Mouse (Mus musculus): ENCODE results near the gene Fam161a.

Gene Fam161a

GRCm38 (mm10) chr11:22990393-22991126 is 16.8 kb upstream of the Fam161a start, which contains the start of gene Cct4:
Cct4 (plus strand) TSS chr11:22990519.
- DNase-seq (ENCODE audit: low read depth), result peak; percentile 75

DNA sequence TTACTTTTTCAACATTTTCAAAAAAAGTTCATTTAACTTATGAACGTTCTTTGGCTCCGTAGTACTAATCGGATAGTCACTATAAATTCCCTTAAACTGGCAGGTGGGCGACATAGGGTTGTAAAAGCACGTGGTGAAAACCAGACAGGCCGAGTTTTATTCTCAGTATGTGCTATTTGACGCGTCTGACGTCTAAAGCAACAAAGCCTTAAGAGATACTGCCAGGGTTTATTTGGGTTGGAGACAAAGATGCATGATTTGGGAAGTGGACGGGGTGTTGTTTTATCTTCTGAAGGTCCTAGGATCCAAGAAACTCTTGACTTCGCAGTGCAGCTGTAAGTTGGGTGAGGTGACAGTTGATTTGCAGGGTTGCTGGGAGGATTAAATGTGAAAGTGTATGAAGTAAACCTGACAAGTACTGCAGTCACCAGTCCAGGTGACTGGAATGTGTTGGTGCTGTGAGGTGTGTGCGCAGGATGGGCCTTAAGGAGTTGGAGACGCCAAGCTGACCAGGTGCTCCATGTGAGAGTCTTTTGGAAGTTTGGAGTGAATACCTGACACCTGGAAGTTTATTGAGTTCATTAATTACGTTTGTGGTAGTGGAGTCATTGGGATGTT is 16.0 kb upstream of the Fam161a start:
- no peak for DNase-seq (ENCODE audit: low read depth)

GRCm38 (mm10) chr11:22994271-22994670 is 13.1 kb upstream of the Fam161a start:
- DNase-seq (ENCODE audit: low read depth), result no peak

GRCm38 (mm10) chr11:22995461-22995860 is 11.9 kb upstream of the Fam161a start:
- no peak for DNase-seq (ENCODE audit: low read depth)

GRCm38 (mm10) chr11:22998308-22998707 is 9.0 kb upstream of the Fam161a start:
- no peak for DNase-seq (ENCODE audit: low read depth)

DNA sequence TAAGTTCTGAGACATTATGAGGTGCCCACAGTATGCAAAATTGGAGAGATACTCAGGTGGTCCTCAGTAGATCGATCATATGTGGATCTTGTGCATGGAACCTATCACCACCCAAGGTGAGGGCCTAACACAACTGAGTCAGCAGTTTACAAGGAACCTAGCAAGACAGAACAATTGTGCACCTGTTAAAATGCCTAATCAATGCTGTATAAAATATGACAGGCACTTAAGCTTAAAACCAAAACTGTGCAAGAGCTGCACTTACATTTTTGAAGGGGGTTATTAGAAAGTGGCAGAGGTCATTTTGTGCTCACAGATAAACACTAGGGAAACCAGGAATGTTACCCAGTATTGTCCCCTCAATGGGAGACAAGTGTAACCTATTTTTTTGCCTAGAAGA is 2.1 kb upstream of the Fam161a start:
- DNase-seq (ENCODE audit: low read depth), result no peak

- no peak for DNase-seq (ENCODE audit: low read depth)
These were observed 208 bp upstream of the Fam161a start for GRCm38 (mm10) chr11:23007166-23007480.

- DNase-seq (ENCODE audit: low read depth), result peak; percentile 75
These were observed 971 bp downstream of the Fam161a start for GRCm38 (mm10) chr11:23008181-23008823.

DNA sequence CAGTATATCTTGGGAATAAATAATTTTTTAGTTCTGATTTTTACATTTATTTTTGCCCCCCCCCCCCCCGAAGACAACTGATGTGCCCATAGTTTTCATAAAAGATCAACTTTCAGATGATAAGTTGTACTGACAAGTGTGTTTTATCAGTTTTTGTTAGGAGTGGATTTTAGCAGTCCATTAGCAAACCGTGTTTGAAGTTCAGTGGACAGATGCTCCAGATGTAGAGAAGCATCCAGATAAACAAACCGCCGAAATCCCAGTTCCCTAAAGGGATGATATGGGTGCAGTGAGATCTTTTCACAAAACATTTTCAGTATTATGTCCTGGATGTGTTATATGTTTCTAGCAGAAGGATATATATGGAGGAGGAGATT is 1.5 kb downstream of the Fam161a start:
- no peak for DNase-seq (ENCODE audit: low read depth)

DNA sequence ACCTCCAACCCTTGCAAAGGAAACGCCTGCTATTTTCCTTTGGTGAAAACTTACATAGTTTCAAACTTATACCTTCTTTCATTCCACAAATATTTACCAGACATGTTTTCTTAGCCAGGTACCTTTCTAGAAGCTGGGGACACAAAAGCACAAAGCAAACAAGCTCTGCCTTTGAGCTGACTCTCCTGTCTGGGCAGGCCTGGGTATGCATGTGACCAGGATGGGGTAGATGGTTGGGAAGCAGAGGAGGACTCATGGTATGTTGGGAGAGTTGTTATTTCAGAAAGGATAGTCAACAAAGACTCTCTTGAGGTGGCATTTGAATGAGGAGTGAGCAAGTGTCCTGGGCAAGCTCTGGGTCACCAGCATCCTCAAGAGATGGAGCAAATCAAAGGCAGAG is 5.8 kb downstream of the Fam161a start:
- no peak for DNase-seq (ENCODE audit: low read depth)

GRCm38 (mm10) chr11:23013580-23014294 is 6.4 kb downstream of the Fam161a start:
- no peak for DNase-seq (ENCODE audit: low read depth)

DNA sequence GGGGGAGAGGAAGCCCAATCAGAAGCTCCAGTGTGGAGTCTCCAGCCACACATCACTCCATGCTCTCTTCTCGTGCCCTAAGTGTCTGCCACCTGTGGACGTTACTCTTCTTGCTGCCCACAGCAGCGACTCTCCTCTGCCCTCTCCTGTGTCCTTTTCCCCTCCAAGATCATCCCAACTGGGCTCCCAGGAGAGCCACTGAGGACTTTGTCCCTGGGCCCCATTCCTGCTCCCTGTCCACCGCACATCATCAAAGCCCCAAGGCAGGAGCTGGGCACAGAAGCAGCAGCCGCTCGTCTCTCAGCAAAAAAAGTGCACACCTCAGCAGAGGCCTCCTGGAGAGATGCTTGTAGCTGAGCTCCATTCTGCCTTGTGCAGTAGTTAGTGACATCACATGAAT is 7.7 kb downstream of the Fam161a start:
- DNase-seq (ENCODE audit: low read depth), result no peak

GRCm38 (mm10) chr11:23017943-23018342 is 10.6 kb downstream of the Fam161a start:
- no peak for DNase-seq (ENCODE audit: low read depth)

DNA sequence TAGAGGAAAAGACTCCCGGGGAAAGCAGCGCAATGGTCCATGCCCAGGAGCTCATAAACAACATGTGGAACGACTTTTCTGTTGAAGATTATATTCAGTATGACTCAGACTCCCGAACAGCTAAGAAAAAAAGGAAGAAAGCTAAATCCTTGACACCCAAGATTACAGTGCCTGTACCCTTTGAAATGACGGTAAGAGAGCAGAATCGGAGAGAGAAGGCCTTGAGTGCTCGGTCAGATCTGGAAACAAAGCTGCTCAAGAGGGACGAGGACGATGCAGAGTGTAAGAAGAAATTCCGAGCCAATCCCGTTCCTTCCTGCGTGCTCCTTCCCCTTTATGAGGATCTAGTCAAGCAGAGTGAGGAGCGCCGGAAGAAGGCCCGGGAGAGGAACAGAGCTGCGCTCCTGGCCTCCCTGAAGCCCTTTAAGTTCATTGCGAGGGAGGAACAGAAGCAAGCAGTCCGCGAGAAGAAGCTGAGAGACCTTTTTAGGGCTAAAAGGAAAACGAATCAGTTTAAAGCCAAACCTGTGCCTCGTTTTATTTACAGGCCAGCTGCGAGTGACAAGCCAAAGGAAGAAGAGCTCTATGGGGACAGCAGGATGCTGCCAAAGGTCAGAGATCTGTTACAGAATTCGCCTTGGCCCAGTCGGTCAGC is 12.9 kb downstream of the Fam161a start:
- DNase-seq (ENCODE audit: low read depth), result no peak

DNA sequence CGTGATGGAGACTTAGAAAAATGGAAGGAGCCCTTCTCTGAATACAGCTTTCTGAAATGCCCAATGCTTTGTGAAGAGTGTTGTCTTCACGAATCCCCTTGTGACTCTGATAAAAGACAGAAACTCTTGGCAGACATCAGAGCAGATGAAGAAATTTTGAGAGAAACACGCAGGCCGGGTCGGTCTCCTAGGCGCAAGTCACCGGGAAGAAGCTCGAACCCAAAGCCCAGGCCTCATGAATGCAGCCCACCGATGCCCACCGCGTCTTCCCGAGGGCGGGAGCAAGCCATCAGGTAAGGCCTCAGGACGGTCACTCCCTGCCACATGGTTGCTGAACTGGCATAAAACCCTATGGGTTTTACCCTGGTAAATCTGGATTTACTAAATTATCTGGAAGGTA is 13.5 kb downstream of the Fam161a start:
- no peak for DNase-seq (ENCODE audit: low read depth)

- no peak for DNase-seq (ENCODE audit: low read depth)
These were observed 15.8 kb downstream of the Fam161a start for GRCm38 (mm10) chr11:23023155-23023554.

DNA sequence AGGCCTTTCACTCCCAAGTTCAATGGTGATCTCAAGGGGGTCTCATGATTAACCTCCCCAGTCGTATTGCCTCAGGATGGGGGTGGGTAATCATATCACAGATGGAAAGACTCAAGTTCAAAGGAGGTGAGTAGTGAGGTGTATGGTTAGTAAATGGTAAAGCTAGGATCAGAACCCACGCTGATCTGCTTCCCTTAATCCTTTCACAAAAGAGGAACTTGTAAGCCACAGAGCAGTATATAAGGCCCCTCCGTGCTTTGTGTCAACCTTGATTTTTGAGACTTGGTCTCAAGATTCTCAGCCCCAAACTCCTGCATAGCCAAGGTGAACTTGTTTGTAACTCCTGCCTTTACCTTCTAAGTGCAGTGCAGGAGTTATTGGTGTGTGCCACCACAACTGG is 16.8 kb downstream of the Fam161a start:
- no peak for DNase-seq (ENCODE audit: low read depth)

- DNase-seq (ENCODE audit: low read depth), result peak; percentile 28
These were observed 21.6 kb downstream of the Fam161a start for GRCm38 (mm10) chr11:23028957-23029356.

DNA sequence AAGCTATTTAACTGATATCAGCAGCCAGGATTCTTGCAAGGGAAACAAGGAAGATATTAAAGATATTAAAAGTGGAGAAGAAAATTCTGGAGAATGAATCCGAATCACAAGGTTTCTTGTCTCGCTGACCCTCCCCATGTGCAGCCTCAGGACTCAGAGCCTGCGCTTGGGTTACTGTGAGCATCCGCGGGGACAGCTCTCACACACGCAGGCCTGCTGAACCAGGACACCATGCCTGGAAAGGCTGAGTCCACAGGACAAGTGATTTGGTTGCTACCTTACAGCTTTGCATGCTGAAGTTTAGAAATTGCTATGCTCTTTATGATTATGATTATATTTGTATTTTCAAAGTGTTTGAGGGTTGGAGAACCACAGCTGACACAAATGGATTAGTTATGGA is 22.1 kb downstream of the Fam161a start:
- no peak for DNase-seq (ENCODE audit: low read depth)

DNA sequence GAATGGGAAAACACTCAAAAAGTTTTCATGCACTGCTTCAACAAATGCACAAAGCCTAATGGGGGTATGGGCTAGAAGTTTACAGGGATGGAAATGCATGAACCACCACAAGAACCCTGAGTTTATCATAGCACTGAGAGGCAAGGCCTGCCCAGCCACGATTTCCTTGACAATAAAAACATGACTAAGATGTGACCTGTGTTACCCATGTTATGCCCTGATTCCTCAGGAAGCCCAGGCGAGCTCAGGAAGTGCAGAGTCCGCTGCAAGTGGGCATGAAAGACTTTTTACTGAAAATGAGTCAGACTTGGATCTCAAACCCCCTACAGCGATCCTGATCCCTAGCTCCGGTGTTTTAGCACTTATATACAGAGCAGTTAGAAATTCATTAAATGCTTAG is 39.9 kb downstream of the Fam161a start:
- no peak for DNase-seq (ENCODE audit: low read depth)

DNA sequence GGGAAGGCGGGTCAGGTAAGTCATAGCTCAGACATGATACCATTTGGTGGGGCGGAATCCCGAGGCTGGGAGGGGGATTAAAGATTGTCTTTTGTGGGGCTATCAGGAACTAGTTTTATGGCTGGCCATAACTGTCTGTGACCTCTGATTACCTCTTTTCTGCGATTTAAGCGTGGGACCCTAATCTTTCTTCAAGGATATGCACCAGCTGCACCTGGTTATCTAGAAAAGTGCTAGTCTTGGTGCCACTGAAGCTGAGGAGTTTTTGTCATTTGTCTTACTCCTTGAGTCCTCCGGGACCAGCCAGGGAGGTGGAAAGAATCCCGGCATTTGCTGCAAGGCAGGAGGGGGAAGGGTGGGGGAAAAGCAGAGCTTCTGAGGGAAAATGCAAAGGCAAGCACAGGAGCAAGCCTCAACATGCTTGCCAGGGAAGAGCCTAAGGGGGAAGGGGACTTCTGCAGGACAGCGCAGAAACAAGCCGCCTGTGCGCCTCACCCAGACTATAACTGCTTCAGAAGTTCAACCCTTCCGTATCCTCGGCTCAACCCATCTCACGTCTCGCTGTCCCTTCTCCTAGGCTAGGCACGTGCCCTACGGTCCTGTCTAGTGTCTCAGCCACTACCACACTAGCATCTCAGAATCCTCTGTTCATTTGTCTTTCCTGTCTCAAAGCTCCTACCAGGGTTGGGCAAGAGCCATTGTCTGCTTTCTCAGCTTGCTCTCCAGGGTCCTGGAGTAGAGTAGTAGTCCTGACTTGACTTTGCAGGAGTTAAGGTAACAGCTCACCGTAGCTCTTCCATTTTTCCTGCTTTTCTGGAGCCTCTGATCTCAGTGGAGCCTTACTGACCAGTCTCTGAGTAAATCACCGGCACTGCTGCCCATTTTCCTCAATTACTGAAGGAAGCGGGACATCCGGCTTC is 40.6 kb downstream of the Fam161a start:
- no peak for DNase-seq (ENCODE audit: low read depth)

All from c-Kit-positive CD71-positive TER-119-negative erythroid progenitor cells, embryonic 14.5 days (primary cell).